Comparison of ENCODE assay signal across 25 mouse cellular contexts in genomic region chr14:12303106-12303505, GRCm38 (mm10). TPM values are rescaled to one million over a fixed set of nuclear protein-coding genes. Genes with fewer than 3 reads are reported as not detected.
A peak's percentile ranks its signal among the peaks of the same experiment; 100 is the strongest.
DNase-seq lines count a peak whose midpoint lies in the region; ATAC-seq and TF ChIP-seq lines count a peak whose summit lies in the region.
"Had no signal": no experiment of that assay in that cellular context is flagged by ENCODE, and none has a peak within 500 bp of the region (broad histone marks: within the 10 kb centered on the region; RNA-seq: fewer than 3 reads in every experiment).

No protein-coding gene starts in this region.

- no peaks in the 10 kb centered on the region for H3K79me2 ChIP-seq in liver, adult 2 months (ENCODE audit: control insufficient read depth, insufficient read depth, low read length)

- no peak for DNase-seq in forebrain, embryonic 11.5 days (ENCODE audit: low spot score)
- peak; percentile 50 for DNase-seq in kidney, adult 2 months
- peak; percentile 83 for DNase-seq in liver, adult 2 months (ENCODE audit: extremely low read depth, low read depth, low spot score)
- DNase-seq in liver = no peak
- DNase-seq in brain, embryonic 14.5 days (ENCODE audit: low read depth) = peak; percentile 45
- DNase-seq: adrenal gland, postnatal 14 days; cerebellum, adult 18-20 months; cerebellum, adult 9-11 months; cerebellum, postnatal 36 days; gastrocnemius, adult 2 months; gastrocnemius, postnatal 25 days; heart, postnatal 4 days had no signal

- no peak overlapping the region for H3K4me3 ChIP-seq in forebrain, embryonic 15.5 days
- no peak overlapping the region for H3K4me3 ChIP-seq in forebrain, embryonic 11.5 days (ENCODE audit: low read depth, low read length)
- H3K4me3 ChIP-seq in kidney, adult 2 months (ENCODE audit: insufficient read depth, low read depth, low read length) = no peak overlapping the region
- H3K4me3 ChIP-seq in kidney, embryonic 16.5 days (ENCODE audit: low read length) = no peak overlapping the region
- no peak overlapping the region for H3K4me3 ChIP-seq in liver, adult 2 months (ENCODE audit: insufficient read depth, low read depth, low read length)
- H3K4me3 ChIP-seq: embryonic facial prominence, embryonic 13.5 days; gastrocnemius, adult 2 months; heart, embryonic 10.5 days; hindbrain, embryonic 12.5 days had no signal

- H3K27ac ChIP-seq in forebrain, embryonic 15.5 days (replicated peaks) = peak overlapping the region; percentile 56
- H3K27ac ChIP-seq in forebrain, embryonic 11.5 days (ENCODE audit: low read depth, low read length) = no peak overlapping the region
- H3K27ac ChIP-seq in kidney, adult 2 months (ENCODE audit: insufficient read depth, low read depth, low read length) = no peak overlapping the region
- no peak overlapping the region for H3K27ac ChIP-seq in kidney, embryonic 16.5 days (ENCODE audit: low read length)
- H3K27ac ChIP-seq in liver, adult 2 months (replicated peaks; ENCODE audit: insufficient read depth, low read depth, low read length) = no peak overlapping the region
- H3K27ac ChIP-seq: embryonic facial prominence, embryonic 13.5 days; gastrocnemius, adult 2 months; heart, embryonic 10.5 days; hindbrain, embryonic 12.5 days had no signal

- H3K27me3 ChIP-seq in forebrain, embryonic 15.5 days = no peaks in the 10 kb centered on the region
- H3K27me3 ChIP-seq in forebrain, embryonic 11.5 days (ENCODE audit: control insufficient read depth, insufficient read depth, low read length) = no peaks in the 10 kb centered on the region
- no peaks in the 10 kb centered on the region for H3K27me3 ChIP-seq in kidney, adult 2 months (replicated peaks; ENCODE audit: control insufficient read depth, insufficient read depth, low read length)
- H3K27me3 ChIP-seq in kidney, embryonic 16.5 days (ENCODE audit: insufficient read depth, low read length) = no peaks in the 10 kb centered on the region
- no peaks in the 10 kb centered on the region for H3K27me3 ChIP-seq in liver, adult 2 months (ENCODE audit: control insufficient read depth, insufficient read depth, low read length)
- H3K27me3 ChIP-seq: embryonic facial prominence, embryonic 13.5 days; hindbrain, embryonic 12.5 days had no signal

- H3K9me3 ChIP-seq in forebrain, embryonic 15.5 days = no peaks in the 10 kb centered on the region
- H3K9me3 ChIP-seq in forebrain, embryonic 11.5 days (ENCODE audit: control insufficient read depth, low read length) = no peaks in the 10 kb centered on the region
- no peaks in the 10 kb centered on the region for H3K9me3 ChIP-seq in kidney, embryonic 16.5 days (ENCODE audit: low read length)
- H3K9me3 ChIP-seq: embryonic facial prominence, embryonic 13.5 days; heart, embryonic 10.5 days; hindbrain, embryonic 12.5 days had no signal

- 47% methylated on average over 2 of the region's 2 CpGs for WGBS in forebrain, embryonic 15.5 days
- WGBS in forebrain, embryonic 11.5 days = 61% methylated on average over 2 of the region's 2 CpGs
- WGBS in kidney, adult 2 months = 46% methylated on average over 2 of the region's 2 CpGs
- WGBS in kidney, embryonic 16.5 days = 54% methylated on average over 2 of the region's 2 CpGs
- WGBS in liver, adult 2 months = 27% methylated on average over 2 of the region's 2 CpGs

- no peaks in the 10 kb centered on the region for H3K36me3 ChIP-seq in forebrain, embryonic 15.5 days
- no peaks in the 10 kb centered on the region for H3K36me3 ChIP-seq in forebrain, embryonic 11.5 days (ENCODE audit: control insufficient read depth, insufficient read depth, low read length)
- H3K36me3 ChIP-seq in kidney, adult 2 months (ENCODE audit: control insufficient read depth, insufficient read depth, low read length) = no peaks in the 10 kb centered on the region
- 0 out of 2 replicates have a peak, but pooled peaks cover 4% of the 10 kb centered on the region for H3K36me3 ChIP-seq in kidney, embryonic 16.5 days (ENCODE audit: insufficient read depth, low read length)
- H3K36me3 ChIP-seq in liver, adult 2 months (ENCODE audit: control insufficient read depth, insufficient read depth, low read length) = peaks cover 18% of the 10 kb centered on the region

- no peak overlapping the region for H3K4me2 ChIP-seq in forebrain, embryonic 15.5 days (replicated peaks)
- no peak overlapping the region for H3K4me2 ChIP-seq in forebrain, embryonic 11.5 days (ENCODE audit: low read depth, low read length, severe bottlenecking)
- no peak overlapping the region for H3K4me2 ChIP-seq in kidney, embryonic 16.5 days (replicated peaks; ENCODE audit: low read depth, low read length)
- H3K4me2 ChIP-seq: embryonic facial prominence, embryonic 13.5 days; hindbrain, embryonic 12.5 days had no signal

- no peak overlapping the region for H3K9ac ChIP-seq in forebrain, embryonic 15.5 days (replicated peaks)
- H3K9ac ChIP-seq in forebrain, embryonic 11.5 days (ENCODE audit: low read length) = no peak overlapping the region
- H3K9ac ChIP-seq in kidney, embryonic 16.5 days (replicated peaks; ENCODE audit: low read length) = no peak overlapping the region
- no peak overlapping the region for H3K9ac ChIP-seq in liver, adult 2 months (ENCODE audit: low read depth, low read length)
- H3K9ac ChIP-seq: embryonic facial prominence, embryonic 13.5 days; hindbrain, embryonic 12.5 days had no signal

- peaks cover 10% of the 10 kb centered on the region for H3K4me1 ChIP-seq in forebrain, embryonic 15.5 days
- peaks cover 3% of the 10 kb centered on the region; the same call in 1 of the 2 replicates for H3K4me1 ChIP-seq in forebrain, embryonic 11.5 days (replicated peaks; ENCODE audit: control insufficient read depth, insufficient read depth, low read length)
- no peaks in the 10 kb centered on the region for H3K4me1 ChIP-seq in kidney, adult 2 months (ENCODE audit: control insufficient read depth, insufficient read depth, low read length)
- H3K4me1 ChIP-seq in kidney, embryonic 16.5 days (ENCODE audit: insufficient read depth, low read length) = no peaks in the 10 kb centered on the region
- peaks cover 4% of the 10 kb centered on the region; the same call in 1 of the 2 replicates for H3K4me1 ChIP-seq in liver, adult 2 months (ENCODE audit: control insufficient read depth, insufficient read depth, low read length)
- H3K4me1 ChIP-seq: embryonic facial prominence, embryonic 13.5 days; heart, embryonic 10.5 days; hindbrain, embryonic 12.5 days had no signal

- TF ChIP-seq POLR2A in kidney, adult 2 months (IDR thresholded peaks at IDR 0.05; ENCODE audit: low read depth, low read length) = no peak
- no peak for TF ChIP-seq POLR2A in liver, adult 2 months (IDR thresholded peaks at IDR 0.05; ENCODE audit: extremely low read depth, insufficient read depth, low read length)
- TF ChIP-seq POLR2A in brain, embryonic 14.5 days (IDR thresholded peaks at IDR 0.05; ENCODE audit: borderline replicate concordance, extremely low read depth, insufficient read depth, insufficient read length, poor library complexity, severe bottlenecking) = no peak

- no peak for TF ChIP-seq CTCF in kidney, adult 2 months (conservative IDR thresholded peaks at IDR 0.05; ENCODE audit: insufficient read depth, insufficient read length, low read depth, low read length)
- TF ChIP-seq CTCF in liver, adult 2 months (IDR thresholded peaks at IDR 0.05; ENCODE audit: low read depth, low read length) = no peak
- TF ChIP-seq CTCF in brain, embryonic 14.5 days (IDR thresholded peaks at IDR 0.05; ENCODE audit: borderline replicate concordance, extremely low read depth, insufficient read depth, insufficient read length) = no peak

- no peak for ATAC-seq in forebrain, embryonic 15.5 days (replicated peaks)
- no peak for ATAC-seq in forebrain, embryonic 11.5 days (replicated peaks; ENCODE audit: low FRiP score)
- ATAC-seq in kidney, embryonic 16.5 days (ENCODE audit: low FRiP score, low TSS enrichment) = no peak
- ATAC-seq: activated CD4-positive, CD25-positive, alpha-beta regulatory T cell, adult 4 months; hindbrain, embryonic 16.5 days had no signal

RNA-seq across cellular contexts. Expression of gene 3830406C13Rik, which starts 19.1 kb away (rescaled TPM):
- polyA plus RNA-seq in forebrain, embryonic 15.5 days (2015; fragmentation: Nextera tagmentation; extraction: Ambion mirVana) = 44.9 and 48.7 TPM in 2 replicates
- polyA plus RNA-seq in forebrain, embryonic 11.5 days (2014; fragmentation: Nextera tagmentation; extraction: Ambion mirVana) = 30.0 and 35.2 TPM in 2 replicates
- 10.5 and 13.5 TPM in 2 replicates for polyA plus RNA-seq in kidney, adult 2 months (2012; rRNA removed)
- polyA plus RNA-seq in kidney, embryonic 16.5 days (2015; fragmentation: Nextera tagmentation; extraction: Ambion mirVana) = 46.1 and 49.1 TPM in 2 replicates
- 12.6 and 18.0 TPM in 2 replicates for total RNA-seq in liver, adult 2 months (2014; rRNA removed)
- 2.5 and 3.2 TPM in 2 replicates for polyA plus RNA-seq in liver, adult 2 months (2012; rRNA removed)
- 17.2 and 20.8 TPM in 2 replicates for polyA plus RNA-seq in brain, embryonic 14.5 days (2012; rRNA removed)

RNA-seq across cellular contexts. Expression of gene Gm49355, which starts 19.3 kb away (rescaled TPM):
- polyA plus RNA-seq in forebrain, embryonic 15.5 days (2015; fragmentation: Nextera tagmentation; extraction: Ambion mirVana) = 0.17 TPM in 2 replicates
- polyA plus RNA-seq in forebrain, embryonic 11.5 days (2014; fragmentation: Nextera tagmentation; extraction: Ambion mirVana) = 0.23 TPM in 1 of 2 replicates, not detected in the other
- polyA plus RNA-seq in kidney, adult 2 months (2012; rRNA removed) = 0.14 and 0.28 TPM in 2 replicates
- 0.24 TPM in 1 of 2 replicates, not detected in the other for polyA plus RNA-seq in kidney, embryonic 16.5 days (2015; fragmentation: Nextera tagmentation; extraction: Ambion mirVana)
- total RNA-seq in liver, adult 2 months (2014; rRNA removed) = 0.07 and 0.18 TPM in 2 replicates
- polyA plus RNA-seq in liver, adult 2 months (2012; rRNA removed) = not detected in 2 replicates
- polyA plus RNA-seq in brain, embryonic 14.5 days (2012; rRNA removed) = 0.19 and 0.44 TPM in 2 replicates
- total RNA-seq: adrenal gland, postnatal 14 days; granulocyte monocyte progenitor cell, adult 5-6 weeks had no signal
- polyA plus RNA-seq: C2C12 had no signal

RNA-seq across cellular contexts. Expression of gene Fezf2, which starts 44.9 kb away (rescaled TPM):
- polyA plus RNA-seq in forebrain, embryonic 15.5 days (2015; fragmentation: Nextera tagmentation; extraction: Ambion mirVana) = 90.9 and 94.3 TPM in 2 replicates
- 47.5 and 51.5 TPM in 2 replicates for polyA plus RNA-seq in forebrain, embryonic 11.5 days (2014; fragmentation: Nextera tagmentation; extraction: Ambion mirVana)
- not detected in 2 replicates for polyA plus RNA-seq in kidney, adult 2 months (2012; rRNA removed)
- polyA plus RNA-seq in kidney, embryonic 16.5 days (2015; fragmentation: Nextera tagmentation; extraction: Ambion mirVana) = not detected in 2 replicates
- not detected in 2 replicates for total RNA-seq in liver, adult 2 months (2014; rRNA removed)
- not detected in 2 replicates for polyA plus RNA-seq in liver, adult 2 months (2012; rRNA removed)
- 16.5 and 79.1 TPM in 2 replicates for polyA plus RNA-seq in brain, embryonic 14.5 days (2012; rRNA removed)
- total RNA-seq: adrenal gland, adult 18-20 months; adrenal gland, postnatal 14 days; gastrocnemius, adult 2 months; gastrocnemius, postnatal 25 days; granulocyte monocyte progenitor cell, adult 5-6 weeks; heart, postnatal 10 days; heart, postnatal 4 days; MEL had no signal
- polyA plus RNA-seq: C2C12; heart, embryonic 10.5 days; heart, embryonic 14.5 days had no signal

Comparison
In these comparisons a context has a peak if more than half of its experiments do, and no peak if none do; other contexts are left out.
1. DNase-seq: peak in kidney, adult 2 months (single experiment), liver, adult 2 months (single experiment) and brain, embryonic 14.5 days (single experiment); none in forebrain, embryonic 11.5 days (single experiment) and liver (single experiment).
2. RNA of gene Fezf2, which starts 44.9 kb away (polyA plus RNA-seq): 90.9 to 94.3 TPM in forebrain, embryonic 15.5 days, 47.5 to 51.5 TPM in forebrain, embryonic 11.5 days and 16.5 to 79.1 TPM in brain, embryonic 14.5 days; not detected in kidney, adult 2 months, not detected in kidney, embryonic 16.5 days and not detected in liver, adult 2 months; every median in the first group is over 10 times any median in the second.